In the genomic region with DNA sequence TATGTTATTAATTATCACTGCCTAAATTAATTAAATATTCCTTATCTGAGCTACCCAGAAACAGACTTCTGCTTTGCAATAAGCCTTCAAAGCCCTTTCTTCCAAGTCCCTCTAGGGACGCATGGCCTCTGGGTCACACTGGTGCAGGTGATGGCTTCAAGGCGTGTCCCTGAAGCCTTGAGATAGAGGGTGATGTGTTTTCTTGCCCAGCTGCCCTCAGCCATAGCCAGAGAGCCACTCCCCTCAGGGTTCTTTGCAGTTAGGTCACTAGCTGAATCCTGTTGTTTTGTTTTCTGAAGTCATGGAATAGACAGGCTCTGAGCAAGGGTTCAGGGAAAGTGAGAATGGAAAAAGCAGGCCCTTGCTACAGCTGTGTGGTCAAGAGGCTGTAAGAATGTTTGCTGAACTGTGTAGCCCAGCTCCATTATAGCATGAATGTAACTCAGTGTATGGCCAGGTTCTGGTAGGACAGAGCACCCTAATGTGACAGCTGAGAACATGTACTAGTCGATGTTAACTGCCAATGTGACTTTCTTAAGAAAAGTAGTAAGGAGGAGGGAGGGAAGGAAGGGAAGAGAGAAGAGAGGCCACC, we compare ENCODE assay signal across 14 mouse cellular contexts.
A peak's percentile ranks its signal among the peaks of the same experiment; 100 is the strongest.
DNase-seq lines count a peak whose midpoint lies in the region; ATAC-seq and TF ChIP-seq lines count a peak whose summit lies in the region.
"Had no signal": no experiment of that assay in that cellular context is flagged by ENCODE, and none has a peak within 500 bp of the region (broad histone marks: within the 10 kb centered on the region; RNA-seq: fewer than 3 reads in every experiment).

No protein-coding gene starts in this region.

- no peaks in the 10 kb centered on the region for H3K27me3 ChIP-seq in hindbrain, embryonic 14.5 days (ENCODE audit: control insufficient read depth, insufficient read depth, low read length)
- H3K27me3 ChIP-seq in liver, postnatal 0 days (ENCODE audit: insufficient read depth, low read length): no peaks in the 10 kb centered on the region
- H3K27me3 ChIP-seq: CH12.LX; kidney, embryonic 15.5 days; liver, embryonic 15.5 days had no signal

- H3K4me3 ChIP-seq in hindbrain, embryonic 14.5 days (replicated peaks; ENCODE audit: low read length): no peak overlapping the region
- no peak overlapping the region for H3K4me3 ChIP-seq in liver, postnatal 0 days (ENCODE audit: low read depth, low read length)
- H3K4me3 ChIP-seq: kidney, embryonic 15.5 days; layer of hippocampus, adult 2 months; liver, embryonic 15.5 days had no signal

- peak; percentile 51; the same call in 1 of the 2 replicates for ATAC-seq in hindbrain, embryonic 14.5 days (ENCODE audit: low FRiP score)
- no peak for ATAC-seq in liver, postnatal 0 days

- 43% methylated on average over 3 of the region's 3 CpGs for WGBS in hindbrain, embryonic 14.5 days
- 68% methylated on average over 3 of the region's 3 CpGs for WGBS in liver, postnatal 0 days (ENCODE audit: insufficient replicate concordance)

- no peak for TF ChIP-seq EP300 in liver, postnatal 0 days (IDR thresholded peaks at IDR 0.05; ENCODE audit: low read depth)

- no peaks in the 10 kb centered on the region for H3K36me3 ChIP-seq in hindbrain, embryonic 14.5 days (replicated peaks; ENCODE audit: control insufficient read depth, insufficient read depth)
- H3K36me3 ChIP-seq in liver, postnatal 0 days (replicated peaks; ENCODE audit: insufficient read depth, low read length): no peaks in the 10 kb centered on the region
- H3K36me3 ChIP-seq: kidney, embryonic 15.5 days; liver, embryonic 15.5 days had no signal

- peak; percentile 14 for DNase-seq in Muller cell, postnatal 12 days (ENCODE audit: inconsistent ontology term)
- peak; percentile 51 for DNase-seq in embryo, embryonic 10.5 days (ENCODE audit: low spot score)
- DNase-seq in hindbrain, embryonic 14.5 days (ENCODE audit: low spot score): no peak
- peak; percentile 27 for DNase-seq in neural tube, embryonic 10.5 days (ENCODE audit: extremely low spot score, low spot score)
- no peak for DNase-seq in liver, postnatal 0 days
- DNase-seq in lung, postnatal 4 days: no peak
- no peak for DNase-seq in right cerebral cortex, postnatal 4 days
- DNase-seq: adrenal gland, adult 2 months; heart, postnatal 4 days; right cerebral cortex, postnatal 14 days had no signal

- H3K4me2 ChIP-seq in hindbrain, embryonic 14.5 days (replicated peaks): no peak overlapping the region
- no peak overlapping the region for H3K4me2 ChIP-seq in liver, postnatal 0 days (ENCODE audit: low read depth, low read length)
- H3K4me2 ChIP-seq: kidney, embryonic 15.5 days; liver, embryonic 15.5 days had no signal

- H3K4me1 ChIP-seq in hindbrain, embryonic 14.5 days (replicated peaks; ENCODE audit: control insufficient read depth, insufficient read depth, low read length): peaks cover 8% of the 10 kb centered on the region; the same call in 1 of the 2 replicates
- H3K4me1 ChIP-seq in liver, postnatal 0 days (ENCODE audit: insufficient read depth): no peaks in the 10 kb centered on the region
- H3K4me1 ChIP-seq: kidney, embryonic 15.5 days; liver, embryonic 15.5 days had no signal

- H3K9me3 ChIP-seq in hindbrain, embryonic 14.5 days (ENCODE audit: control insufficient read depth, low read length): no peaks in the 10 kb centered on the region
- no peaks in the 10 kb centered on the region for H3K9me3 ChIP-seq in liver, postnatal 0 days (ENCODE audit: low read length)
- H3K9me3 ChIP-seq: kidney, embryonic 15.5 days; liver, embryonic 15.5 days had no signal

- no peak for TF ChIP-seq CTCF in liver, postnatal 0 days (IDR thresholded peaks at IDR 0.05; ENCODE audit: low read depth)

- H3K27ac ChIP-seq in hindbrain, embryonic 14.5 days: peak overlapping the region; percentile 3; the same call in 1 of the 2 replicates
- H3K27ac ChIP-seq in liver, postnatal 0 days (ENCODE audit: low read depth): no peak overlapping the region
- H3K27ac ChIP-seq: kidney, embryonic 15.5 days; layer of hippocampus, adult 2 months; liver, embryonic 15.5 days had no signal

- no peak overlapping the region for H3K9ac ChIP-seq in hindbrain, embryonic 14.5 days
- H3K9ac ChIP-seq in liver, postnatal 0 days (replicated peaks): no peak overlapping the region
- H3K9ac ChIP-seq: kidney, embryonic 15.5 days; liver, embryonic 15.5 days had no signal

Comparison
In these comparisons a context has a peak if more than half of its experiments do, and no peak if none do; other contexts are left out.
1. DNase-seq: peak in Muller cell, postnatal 12 days (single experiment), embryo, embryonic 10.5 days (single experiment) and neural tube, embryonic 10.5 days (single experiment); none in hindbrain, embryonic 14.5 days (single experiment), liver, postnatal 0 days (single experiment), lung, postnatal 4 days (0 of 2) and right cerebral cortex, postnatal 4 days (single experiment).